Mouse (Mus musculus) cerebellum, adult 18-20 months (tissue): ENCODE measurements around the gene Glrp1.

Experiments used
- DNase-seq, 2 experiments: peaks; one replicate each; pipeline ENCODE4 v3.0.0; 2021

Gene Glrp1

GRCm38 (mm10) chr1:88459655-88460054 lies 50.2 kb downstream of the Glrp1 start:
- DNase-seq = no peak

- no peak for DNase-seq
These were observed 50.7 kb downstream of the Glrp1 start for GRCm38 (mm10) chr1:88459196-88459595.

- DNase-seq = peak; percentile 79 to 84
These were observed 53.3 kb downstream of the Glrp1 start for GRCm38 (mm10) chr1:88456451-88457072.

DNA sequence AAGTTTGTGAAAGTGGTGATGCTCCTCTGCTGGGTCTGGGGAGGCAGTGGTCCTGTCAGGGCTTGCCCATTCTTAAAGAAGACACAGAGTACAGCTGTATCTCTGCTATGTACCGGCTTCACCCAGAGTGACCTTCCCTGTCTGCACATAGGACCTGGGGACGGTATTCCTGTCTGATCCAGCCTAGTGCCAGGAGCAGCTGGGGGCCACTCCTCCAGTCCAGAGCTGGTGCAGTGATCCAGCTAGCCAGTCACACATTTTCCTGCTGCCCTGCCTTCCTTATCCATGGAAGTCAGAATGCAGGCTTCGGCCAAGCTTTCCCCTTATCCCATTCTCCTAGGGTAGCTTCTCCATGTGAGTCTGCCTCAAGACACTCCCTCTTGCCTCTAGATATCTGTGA lies 54.1 kb downstream of the Glrp1 start:
- no peak for DNase-seq

GRCm38 (mm10) chr1:88454703-88455102 lies 55.2 kb downstream of the Glrp1 start:
- no peak for DNase-seq

DNA sequence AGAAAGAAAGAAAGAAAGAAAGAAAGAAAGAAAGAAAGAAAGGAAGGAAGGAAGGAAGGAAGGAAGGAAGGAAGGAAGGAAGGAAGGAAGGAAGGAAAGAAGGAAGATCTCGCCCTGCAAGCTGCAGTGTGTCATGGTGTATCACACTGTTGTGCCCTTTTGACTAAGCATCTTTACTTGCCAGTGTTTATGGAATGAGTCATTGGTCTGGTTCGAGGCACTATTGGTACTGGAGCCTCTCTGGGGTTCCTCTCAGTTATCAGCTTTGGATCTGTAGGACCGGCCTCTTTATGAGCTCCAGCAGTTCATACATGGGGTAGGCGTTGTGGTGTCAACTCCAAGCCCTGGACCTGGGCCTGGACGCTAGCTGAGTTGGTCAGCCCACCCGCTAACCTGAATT lies 57.7 kb downstream of the Glrp1 start:
- DNase-seq = no peak

- no peak for DNase-seq
These were observed 59.2 kb downstream of the Glrp1 start for GRCm38 (mm10) chr1:88450668-88451067.
